Mouse (Mus musculus): Measurements from ENCODE around the gene Gm42791. TPM values are rescaled to one million over a fixed set of nuclear protein-coding genes. Genes with fewer than 3 reads are reported as not detected.

Gm42791 gene
- total RNA-seq, 2 experiments from 2014 or later, result 10.8 TPM; not detected in 1

GRCm38 (mm10) chr5:148854166-148854565 is 140.8 kb downstream of the Gm42791 start:
- ATAC-seq (replicated peaks; ENCODE audit: low FRiP score, low TSS enrichment, poor library complexity, severe bottlenecking), result no peak

GRCm38 (mm10) chr5:148849516-148849915 is 145.4 kb downstream of the Gm42791 start:
- ATAC-seq (replicated peaks; ENCODE audit: low FRiP score, low TSS enrichment, poor library complexity, severe bottlenecking), result no peak

GRCm38 (mm10) chr5:148847032-148847431 is 147.9 kb downstream of the Gm42791 start:
- ATAC-seq (replicated peaks; ENCODE audit: low FRiP score, low TSS enrichment, poor library complexity, severe bottlenecking), result no peak

Other genes with a start within 250 kb of the Gm42791 start
- 13.0 and 19.0 TPM in 2 replicates for gene Katnal1, start 65.8 kb downstream of the Gm42791 start, total RNA-seq (2014; fragmentation: Nextera tagmentation)
- gene Katnal1, start 65.8 kb downstream of the Gm42791 start, total RNA-seq (2017), result 11.2 and 23.9 TPM in 2 replicates
- 62.8 and 64.3 TPM in 2 replicates for gene Uspl1, start 189.2 kb upstream of the Gm42791 start, total RNA-seq (2014; fragmentation: Nextera tagmentation)
- gene Uspl1, start 189.2 kb upstream of the Gm42791 start, total RNA-seq (2017), result 56.6 and 66.9 TPM in 2 replicates
- gene Hmgb1, start 189.3 kb upstream of the Gm42791 start, total RNA-seq (2014; fragmentation: Nextera tagmentation), result 800 and 835 TPM in 2 replicates
- gene Hmgb1, start 189.3 kb upstream of the Gm42791 start, total RNA-seq (2017), result 1,093 and 1,199 TPM in 2 replicates

Measured in megakaryocyte-erythroid progenitor cell, adult 5-6 weeks (primary cell).